Mouse (Mus musculus) ovary, adult 18-20 months (tissue): ENCODE data around the gene H2-T22.
"Not testable (repeated sequence)": the region's sequence is repeated elsewhere in the genome, so short reads cannot be mapped to it uniquely, and the experiment has no call there.

Experiments
- DNase-seq: peaks from one replicate; pipeline ENCODE4 v3.0.0; 2022; ENCODE audit warnings: low spot score, mixed read lengths

H2-T22 gene

GRCm38 (mm10) chr17:36030046-36030702 is 12.4 kb downstream of the H2-T22 start:
- not testable (repeated sequence) for DNase-seq

- no peak for DNase-seq
Observed at GRCm38 (mm10) chr17:36028879-36029619, 13.5 kb downstream of the H2-T22 start.

GRCm38 (mm10) chr17:36027663-36028062 is 14.9 kb downstream of the H2-T22 start:
- DNase-seq: no peak

- no peak for DNase-seq
Observed at GRCm38 (mm10) chr17:36025901-36026300, 16.6 kb downstream of the H2-T22 start.

- no peak for DNase-seq
Observed at GRCm38 (mm10) chr17:36025197-36025596, 17.4 kb downstream of the H2-T22 start.

- no peak for DNase-seq
Observed at GRCm38 (mm10) chr17:36023710-36024654, 18.6 kb downstream of the H2-T22 start.

GRCm38 (mm10) chr17:36022922-36023321 is 19.6 kb downstream of the H2-T22 start:
- no peak for DNase-seq

GRCm38 (mm10) chr17:36022098-36022497 is 20.4 kb downstream of the H2-T22 start:
- no peak for DNase-seq

GRCm38 (mm10) chr17:36021309-36021708 is 21.2 kb downstream of the H2-T22 start:
- no peak for DNase-seq

GRCm38 (mm10) chr17:36020191-36021073 is 22.1 kb downstream of the H2-T22 start, which contains the start of gene H2-T24:
Gene H2-T24 (minus strand): TSS chr17:36020560.
- DNase-seq: no peak

- no peak for DNase-seq
Observed at GRCm38 (mm10) chr17:36019519-36019918, 23.0 kb downstream of the H2-T22 start.

GRCm38 (mm10) chr17:36018979-36019378 is 23.6 kb downstream of the H2-T22 start:
- DNase-seq: no peak

GRCm38 (mm10) chr17:36017046-36017445 is 25.5 kb downstream of the H2-T22 start:
- DNase-seq: no peak

GRCm38 (mm10) chr17:36014977-36015376 is 27.6 kb downstream of the H2-T22 start:
- DNase-seq: no peak

GRCm38 (mm10) chr17:36004409-36004808 is 38.1 kb downstream of the H2-T22 start:
- DNase-seq: not testable (repeated sequence)

- DNase-seq: no peak
Observed at GRCm38 (mm10) chr17:36003331-36003730, 39.2 kb downstream of the H2-T22 start.

- DNase-seq: no peak
Observed at GRCm38 (mm10) chr17:36001966-36002365, 40.6 kb downstream of the H2-T22 start.

GRCm38 (mm10) chr17:36001121-36001897 is 41.2 kb downstream of the H2-T22 start:
- no peak for DNase-seq

- no peak for DNase-seq
Observed at GRCm38 (mm10) chr17:36000349-36000748, 42.2 kb downstream of the H2-T22 start.

- no peak for DNase-seq
Observed at GRCm38 (mm10) chr17:35999356-35999755, 43.2 kb downstream of the H2-T22 start.
